Mouse (Mus musculus): ENCODE results near the gene Zfp575.

Gene Zfp575

GRCm38 (mm10) chr7:24563191-24563836 is 24.1 kb downstream of the Zfp575 start:
- no peak for DNase-seq (ENCODE audit: low spot score)

DNA sequence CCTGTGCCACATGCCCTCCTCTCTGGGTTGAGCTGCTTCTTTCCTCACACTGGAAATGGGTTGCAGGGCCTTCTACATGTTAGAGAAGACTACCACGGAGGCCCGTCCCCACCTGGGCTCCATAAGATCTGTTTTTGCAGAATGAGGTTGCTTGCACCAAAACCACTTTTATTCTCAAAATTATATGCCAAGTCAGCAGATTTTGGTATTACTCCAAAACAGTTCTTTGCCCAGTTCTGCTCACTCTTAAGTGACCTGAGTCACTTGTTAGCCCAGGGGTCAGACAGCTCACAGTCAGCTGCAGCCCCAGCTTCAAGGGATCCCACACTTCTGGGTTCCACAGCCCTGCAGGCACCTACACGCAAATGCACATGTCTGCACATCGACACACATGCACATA is 26.0 kb downstream of the Zfp575 start:
- DNase-seq (ENCODE audit: low spot score): no peak

DNA sequence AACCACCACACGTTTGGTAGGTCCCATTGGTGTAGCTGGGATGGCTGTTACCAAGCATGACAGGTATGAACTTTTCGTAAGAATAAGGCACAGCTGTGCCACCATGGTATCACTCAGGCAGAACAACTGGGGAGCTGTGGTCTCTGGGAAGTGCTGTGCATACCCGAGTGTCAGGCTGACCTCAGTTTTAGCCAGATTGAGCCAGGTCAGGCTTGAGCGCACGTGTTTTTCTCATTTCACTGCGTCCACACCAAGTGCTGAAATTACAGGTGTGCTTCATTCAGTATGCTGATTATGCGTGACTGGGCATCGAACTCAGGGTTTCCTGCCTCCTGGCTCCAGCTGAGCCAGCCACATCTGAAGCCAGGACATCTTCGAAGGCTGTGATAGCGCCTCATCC is 31.7 kb downstream of the Zfp575 start:
- DNase-seq (ENCODE audit: low spot score): no peak

DNA sequence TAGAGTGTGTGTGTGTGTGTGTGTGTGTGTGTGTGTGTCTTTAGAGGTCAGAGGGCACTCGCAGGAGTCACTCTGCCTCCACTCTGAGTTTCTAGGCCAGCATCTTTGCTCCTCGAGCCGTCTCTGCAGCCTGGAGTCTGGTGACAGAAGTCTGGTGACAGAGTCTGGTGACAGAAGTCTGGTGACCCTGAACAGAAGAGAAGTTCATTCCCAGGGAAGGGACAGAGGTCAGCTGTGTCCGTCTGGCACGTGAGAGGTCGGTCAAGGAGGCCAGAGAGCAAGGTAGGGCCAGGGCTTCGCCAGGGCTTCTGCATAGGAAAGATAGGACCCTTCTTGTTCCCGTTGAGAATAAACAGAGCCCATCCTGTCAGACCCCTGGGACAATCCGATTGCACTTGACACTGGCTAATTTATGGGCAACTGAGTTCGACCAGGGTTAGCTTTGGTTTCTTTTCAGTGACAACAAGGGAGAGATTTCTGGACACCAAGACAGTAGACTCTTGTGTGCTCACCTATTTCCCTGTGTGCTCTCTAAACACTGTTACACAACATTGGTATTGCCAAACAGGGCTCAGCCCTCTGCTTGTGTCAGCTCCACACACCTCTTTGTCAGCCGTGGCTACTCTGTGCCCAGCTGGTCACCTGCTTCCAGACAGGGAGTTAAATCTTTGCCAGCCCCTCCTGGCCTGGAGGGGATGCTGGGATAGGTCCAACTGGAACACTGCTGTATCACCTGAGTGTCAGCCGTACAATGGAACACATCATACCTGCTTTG is 35.3 kb downstream of the Zfp575 start:
- no peak for DNase-seq (ENCODE audit: low spot score)

DNA sequence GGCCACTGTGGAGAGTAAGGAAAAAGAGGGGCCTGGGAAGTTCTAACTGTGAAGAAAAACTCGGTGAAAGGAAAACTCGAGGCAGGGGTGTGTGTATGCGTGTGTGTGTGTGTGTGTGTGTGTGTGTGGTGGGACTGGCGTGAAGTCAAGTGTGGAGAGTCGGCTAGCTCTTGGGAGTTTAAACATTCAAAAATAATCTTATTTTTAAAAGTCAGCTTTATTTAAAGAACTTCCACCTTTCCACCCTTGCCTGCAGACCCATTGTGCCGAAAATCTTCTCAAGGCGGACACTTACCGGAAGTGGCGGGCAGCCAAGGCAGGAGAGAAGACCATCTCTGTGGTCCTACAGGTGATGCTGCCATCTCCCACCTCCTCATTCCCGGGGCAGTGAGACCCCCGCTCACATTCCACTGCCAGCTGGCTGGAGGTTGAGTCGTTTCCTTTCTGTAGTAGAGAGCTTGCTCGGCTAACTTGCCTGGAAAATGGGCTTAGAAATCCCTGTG is 39.9 kb downstream of the Zfp575 start:
- no peak for DNase-seq (ENCODE audit: low spot score)

GRCm38 (mm10) chr7:24546634-24547389 is 40.6 kb downstream of the Zfp575 start:
- DNase-seq (ENCODE audit: low spot score): peak; percentile 99

DNA sequence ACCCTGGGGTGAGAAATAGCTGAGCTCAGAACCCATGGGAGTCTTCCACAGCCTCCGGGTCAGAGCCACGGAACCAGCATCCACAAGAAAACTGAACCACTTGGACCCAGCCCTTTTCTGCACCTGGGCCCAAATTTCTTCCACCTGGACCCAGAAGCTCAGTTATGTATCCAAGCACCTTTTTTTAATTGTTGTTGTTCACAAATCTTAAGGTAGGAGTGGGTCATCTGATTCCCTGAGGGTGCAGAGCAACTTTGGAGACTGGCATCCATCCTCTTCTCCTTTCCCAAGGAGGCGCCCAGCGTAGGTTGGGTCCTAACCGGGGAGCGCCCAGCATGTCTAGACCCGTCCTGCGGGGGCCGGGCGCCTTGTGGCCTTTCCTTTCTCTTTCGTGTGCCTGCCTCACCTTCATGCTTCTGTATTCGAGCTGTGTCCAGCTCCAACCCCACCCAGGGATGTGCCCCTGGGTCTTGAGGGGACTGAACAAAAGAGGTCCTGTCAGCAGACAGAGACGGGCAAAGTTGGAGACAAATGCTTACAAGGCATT is 41.3 kb downstream of the Zfp575 start, which contains the start of the genes Pinlyp and Xrcc1:
TSS of gene Pinlyp (minus strand) at position 51 of the 547 bp plus-strand sequence.
TSS of gene Xrcc1 (plus strand) at position 222 of the 547 bp plus-strand sequence.
- peak; percentile 50 for DNase-seq (ENCODE audit: low spot score)

GRCm38 (mm10) chr7:24544506-24544905 is 42.9 kb downstream of the Zfp575 start:
- no peak for DNase-seq (ENCODE audit: low spot score)

GRCm38 (mm10) chr7:24539686-24540085 is 47.8 kb downstream of the Zfp575 start:
- no peak for DNase-seq (ENCODE audit: low spot score)

- DNase-seq (ENCODE audit: low spot score): no peak
Measured at GRCm38 (mm10) chr7:24538701-24539100, 48.7 kb downstream of the Zfp575 start.

DNA sequence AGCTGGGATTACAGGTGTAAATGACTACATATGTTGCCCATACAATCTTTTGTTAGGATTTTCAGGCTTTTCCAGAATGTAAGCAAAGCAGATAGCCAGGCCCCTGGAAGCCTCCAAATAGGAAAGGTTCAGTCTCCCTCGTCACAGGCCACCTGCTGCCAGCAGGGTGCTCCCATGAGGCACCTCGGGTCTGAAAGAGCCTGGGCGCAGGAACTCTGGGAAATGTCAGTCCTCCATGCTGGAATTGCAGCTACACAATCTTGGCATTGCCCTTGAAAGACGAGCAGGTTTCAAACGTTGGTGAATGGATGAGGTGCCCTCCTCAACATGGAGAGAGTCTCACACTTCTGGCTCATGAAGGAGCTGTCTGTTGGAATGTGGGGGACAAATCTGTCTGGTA is 49.3 kb downstream of the Zfp575 start:
- no peak for DNase-seq (ENCODE audit: low spot score)

DNA sequence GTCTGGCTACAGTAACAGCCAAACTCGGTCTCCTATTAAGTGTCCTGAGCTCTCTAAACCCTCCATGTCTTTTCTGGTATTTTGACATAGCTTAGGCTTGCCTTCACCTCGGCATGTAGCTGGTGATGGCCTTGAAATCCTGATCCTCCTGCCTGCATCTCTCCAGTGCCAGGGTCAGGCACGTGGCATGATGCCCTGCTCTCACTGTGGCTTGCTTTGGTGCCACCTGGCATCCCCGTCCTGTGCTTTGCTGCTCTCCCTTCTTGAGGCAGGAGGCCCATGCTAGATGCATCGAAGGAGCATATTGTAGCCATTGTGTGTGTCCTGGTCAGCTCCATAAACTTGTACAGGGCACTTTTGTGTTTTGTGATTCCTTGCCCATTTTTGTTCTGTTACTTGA is 49.9 kb downstream of the Zfp575 start:
- no peak for DNase-seq (ENCODE audit: low spot score)

DNA sequence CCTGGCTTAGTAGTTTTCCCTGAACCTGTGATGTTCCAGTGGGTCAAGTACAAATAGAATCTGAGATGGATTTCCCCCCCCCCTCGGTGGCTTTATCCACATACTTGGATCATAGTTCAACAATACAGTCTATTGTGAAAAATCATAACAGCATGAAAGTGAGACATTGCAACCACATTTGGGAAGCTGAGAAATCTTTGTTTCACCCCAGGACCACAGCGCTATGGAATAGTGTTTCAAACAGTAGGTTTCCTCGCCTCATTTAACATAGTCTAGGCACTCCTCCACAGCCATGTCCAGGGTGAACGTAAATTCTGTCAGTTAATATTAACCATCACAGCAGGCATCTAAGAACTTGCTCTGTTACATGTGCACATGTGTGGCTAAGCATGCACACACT is 50.4 kb downstream of the Zfp575 start:
- DNase-seq (ENCODE audit: low spot score): no peak

DNA sequence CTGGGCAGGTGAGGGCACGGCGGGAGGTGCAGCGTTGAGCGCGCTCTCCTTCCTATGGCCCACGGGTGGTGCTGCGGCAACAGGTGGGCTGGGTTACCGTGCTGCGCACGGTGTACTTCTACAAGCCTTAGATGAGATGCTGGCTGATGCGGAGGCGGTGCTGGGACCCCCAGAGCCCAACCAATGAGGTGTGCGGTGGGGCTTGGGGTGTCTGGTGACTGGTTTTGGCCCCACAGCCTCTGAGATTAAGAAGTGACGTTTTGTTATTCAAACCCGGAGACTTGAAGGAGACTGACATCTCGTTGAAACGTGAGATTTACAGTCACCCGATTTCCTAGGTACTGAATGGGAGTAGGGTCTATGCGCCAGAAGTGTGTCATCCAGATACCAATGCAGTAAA is 53.1 kb downstream of the Zfp575 start:
- DNase-seq (ENCODE audit: low spot score): no peak

All from urinary bladder, postnatal 14 days (tissue).